Mouse (Mus musculus): ENCODE data around the gene Necab3. TPM values are rescaled to one million over a fixed set of nuclear protein-coding genes. Genes with fewer than 3 reads are reported as not detected.

Necab3 gene
- polyA plus RNA-seq, 1 experiment from 2014 or later: 1.4 TPM

DNA sequence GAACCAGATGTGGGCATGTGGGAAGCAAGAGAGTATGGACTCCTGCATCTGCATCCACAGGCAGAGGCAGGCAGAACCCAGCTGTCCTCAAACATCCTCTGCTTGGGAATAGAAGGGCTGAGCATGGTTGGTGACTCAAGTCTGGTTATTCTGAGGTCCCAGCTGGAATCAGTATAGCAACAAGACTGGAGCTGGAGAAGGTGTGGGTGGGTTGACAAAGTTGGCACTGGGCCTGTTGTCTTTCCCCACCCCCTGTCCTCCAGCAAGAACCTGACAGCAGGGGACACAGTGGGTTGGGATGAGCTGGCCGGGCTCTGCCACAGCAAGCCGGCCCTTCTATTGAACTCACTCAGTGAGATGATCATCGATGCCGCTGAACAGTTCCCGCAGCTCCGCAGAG, 3.5 kb downstream of the Necab3 start:
- peaks cover 46% of the 10 kb centered on the region for H3K27me3 ChIP-seq (replicated peaks)

DNA sequence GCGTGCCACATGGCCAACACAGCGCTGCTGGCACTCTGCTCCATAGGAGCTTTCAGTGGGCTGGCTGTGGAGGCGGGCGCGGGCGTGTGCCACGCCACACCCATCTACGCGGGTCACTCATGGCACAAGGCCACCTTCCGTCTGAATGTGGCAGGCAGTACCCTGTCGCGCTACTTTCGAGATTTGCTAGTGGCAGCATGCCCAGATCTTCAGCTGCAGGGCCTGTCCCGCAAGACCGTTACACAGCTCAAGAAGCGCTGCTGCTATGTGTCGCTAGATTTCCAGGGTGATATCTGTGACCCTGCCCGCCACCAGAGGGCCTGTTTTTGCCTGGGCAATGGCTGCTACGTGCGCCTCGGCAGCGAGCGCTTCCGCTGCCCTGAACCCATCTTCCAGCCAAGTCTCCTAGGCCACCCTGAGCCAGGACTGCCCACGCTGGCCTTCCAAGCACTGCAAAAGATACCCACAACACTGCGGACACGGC, 6.2 kb downstream of the Necab3 start:
- Histone ChIP-seq H3K9ac (peak overlapping the region; percentile 66), H3K36me3 (no peaks in the 10 kb centered on the region), H3K4me2 (peak overlapping the region; percentile 69), H3K4me3 (peak overlapping the region; percentile 42), H3K9me3 (no peaks in the 10 kb centered on the region), H3K27me3 (replicated peaks) (peaks cover 53% of the 10 kb centered on the region), H3K27ac (replicated peaks) (no peak overlapping the region), H3K4me1 (peaks cover 43% of the 10 kb centered on the region)
- 17% methylated on average over 26 of the region's 27 CpGs for WGBS
- ATAC-seq (ENCODE audit: extremely low read depth, insufficient number of reproducible peaks, low FRiP score, low TSS enrichment): 0 out of 2 replicates have a peak, but pooled peaks have one; percentile 8

More for the DNA sequence above, 3.5 kb downstream of the Necab3 start:
- ATAC-seq (ENCODE audit: extremely low read depth, insufficient number of reproducible peaks, low FRiP score, low TSS enrichment): no peak
- WGBS: 74% methylated on average over 6 of the region's 6 CpGs
- Histone ChIP-seq H3K27ac (replicated peaks) (no peak overlapping the region), H3K9me3 (no peaks in the 10 kb centered on the region), H3K4me2 (no peak overlapping the region), H3K36me3 (no peaks in the 10 kb centered on the region), H3K9ac (no peak overlapping the region), H3K4me1 (peaks cover 53% of the 10 kb centered on the region), H3K4me3 (no peak overlapping the region)

- no peak overlapping the region for H3K27ac ChIP-seq (replicated peaks)
- H3K9me3 ChIP-seq: no peaks in the 10 kb centered on the region
- H3K4me3 ChIP-seq: peak overlapping the region; percentile 42
- peak overlapping the region; percentile 69 for H3K4me2 ChIP-seq
- WGBS: 22% methylated on average over 21 of the region's 21 CpGs
- H3K4me1 ChIP-seq: peaks cover 38% of the 10 kb centered on the region
- H3K27me3 ChIP-seq (replicated peaks): peaks cover 53% of the 10 kb centered on the region
- H3K9ac ChIP-seq: peak overlapping the region; percentile 66; the same call in 1 of the 2 replicates
- H3K36me3 ChIP-seq: no peaks in the 10 kb centered on the region
- ATAC-seq (ENCODE audit: extremely low read depth, insufficient number of reproducible peaks, low FRiP score, low TSS enrichment): no peak
Measured at GRCm38 (mm10) chr2:154551927-154552326, 6.8 kb downstream of the Necab3 start.

- peaks cover 36% of the 10 kb centered on the region for H3K4me1 ChIP-seq
- peak within 1 kb of the TSS; percentile 42 for H3K4me3 ChIP-seq
- H3K27me3 ChIP-seq (replicated peaks): peaks cover 53% of the 10 kb centered on the region
- no peaks in the 10 kb centered on the region for H3K36me3 ChIP-seq
- no peak within 1 kb of the TSS for H3K27ac ChIP-seq (replicated peaks)
- peak within 1 kb of the TSS; percentile 69 for H3K4me2 ChIP-seq
- no peaks in the 10 kb centered on the region for H3K9me3 ChIP-seq
- ATAC-seq (ENCODE audit: extremely low read depth, insufficient number of reproducible peaks, low FRiP score, low TSS enrichment): no peak
- H3K9ac ChIP-seq: peak within 1 kb of the TSS; percentile 66
- WGBS: 78% methylated on average over 4 of the region's 4 CpGs
Measured at GRCm38 (mm10) chr2:154551476-154551875, 7.2 kb downstream of the Necab3 start, which contains the start of gene Actl10. Gene Actl10 (plus strand): TSS chr2:154551776.

GRCm38 (mm10) chr2:154550937-154551336, 7.8 kb downstream of the Necab3 start:
- Histone ChIP-seq H3K4me1 (peaks cover 36% of the 10 kb centered on the region), H3K27ac (replicated peaks) (no peak overlapping the region), H3K9ac (no peak overlapping the region), H3K9me3 (no peaks in the 10 kb centered on the region), H3K4me3 (no peak overlapping the region), H3K36me3 (no peaks in the 10 kb centered on the region), H3K27me3 (replicated peaks) (peaks cover 53% of the 10 kb centered on the region), H3K4me2 (no peak overlapping the region)
- 52% methylated on average over 2 of the region's 2 CpGs for WGBS
- no peak for ATAC-seq (ENCODE audit: extremely low read depth, insufficient number of reproducible peaks, low FRiP score, low TSS enrichment)

- H3K27me3 ChIP-seq (replicated peaks): peaks cover 53% of the 10 kb centered on the region
- H3K4me1 ChIP-seq: peaks cover 29% of the 10 kb centered on the region
- peak overlapping the region; percentile 54 for H3K4me3 ChIP-seq
- peak overlapping the region; percentile 92 for H3K4me2 ChIP-seq
- ATAC-seq (ENCODE audit: extremely low read depth, insufficient number of reproducible peaks, low FRiP score, low TSS enrichment): no peak
- H3K9ac ChIP-seq: no peak overlapping the region
- no peak overlapping the region for H3K27ac ChIP-seq (replicated peaks)
- H3K9me3 ChIP-seq: no peaks in the 10 kb centered on the region
- no peaks in the 10 kb centered on the region for H3K36me3 ChIP-seq
- WGBS: 16% methylated on average over 20 of the region's 20 CpGs
Measured at GRCm38 (mm10) chr2:154549886-154550189, 8.9 kb downstream of the Necab3 start.

DNA sequence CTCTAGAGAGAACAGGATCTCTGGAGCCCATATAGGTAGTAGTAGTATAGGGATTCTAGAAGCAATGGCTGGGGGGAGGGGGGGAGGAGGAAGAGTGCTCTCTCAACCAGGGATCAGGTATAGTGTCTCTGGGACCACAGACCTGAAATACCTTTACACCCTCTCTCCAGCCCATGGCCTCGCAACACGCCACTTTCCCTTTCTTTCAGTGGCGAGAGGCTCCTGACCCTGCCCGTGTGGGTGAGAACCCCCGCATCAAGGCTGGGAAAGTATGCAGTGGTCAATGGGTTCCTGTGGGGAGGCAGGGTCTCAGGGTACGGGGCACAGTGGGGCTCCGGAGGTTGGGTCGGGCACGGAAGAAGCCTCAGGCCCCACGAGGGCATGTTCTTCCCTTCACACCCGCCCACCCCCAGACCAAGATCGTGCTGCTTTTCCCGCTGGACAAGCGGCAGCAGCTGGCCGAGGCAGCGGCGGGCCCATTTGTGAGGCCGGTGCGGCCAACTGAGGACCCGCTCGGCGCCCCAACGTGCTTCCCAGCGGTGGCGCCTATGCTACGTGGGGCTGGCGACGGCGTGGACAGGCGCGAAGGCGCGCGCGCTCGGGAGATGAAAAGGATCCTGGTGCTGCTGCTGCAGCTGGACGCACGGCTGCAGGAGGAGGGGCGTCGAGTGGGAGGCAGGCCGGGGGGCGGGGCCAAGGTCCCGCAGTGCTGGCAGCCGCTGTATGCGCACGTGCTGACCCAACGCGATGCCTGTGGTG, 9.4 kb downstream of the Necab3 start:
- no peaks in the 10 kb centered on the region for H3K36me3 ChIP-seq
- WGBS: 3% methylated on average over 48 of the region's 48 CpGs
- peaks cover 28% of the 10 kb centered on the region for H3K4me1 ChIP-seq
- peak overlapping the region; percentile 54 for H3K4me3 ChIP-seq
- H3K27me3 ChIP-seq (replicated peaks): peaks cover 51% of the 10 kb centered on the region
- no peak overlapping the region for H3K27ac ChIP-seq (replicated peaks)
- peak; percentile 32; the same call in 1 of the 2 replicates for ATAC-seq (ENCODE audit: extremely low read depth, insufficient number of reproducible peaks, low FRiP score, low TSS enrichment)
- peak overlapping the region; percentile 92 for H3K4me2 ChIP-seq
- no peaks in the 10 kb centered on the region for H3K9me3 ChIP-seq
- peak overlapping the region; percentile 74 for H3K9ac ChIP-seq

GRCm38 (mm10) chr2:154548688-154549087, 10.0 kb downstream of the Necab3 start:
- peaks cover 28% of the 10 kb centered on the region for H3K4me1 ChIP-seq
- WGBS: 47% methylated on average over 3 of the region's 3 CpGs
- peaks cover 47% of the 10 kb centered on the region for H3K27me3 ChIP-seq (replicated peaks)
- no peak overlapping the region for H3K27ac ChIP-seq (replicated peaks)
- no peak for ATAC-seq (ENCODE audit: extremely low read depth, insufficient number of reproducible peaks, low FRiP score, low TSS enrichment)
- no peaks in the 10 kb centered on the region for H3K36me3 ChIP-seq
- peak overlapping the region; percentile 92 for H3K4me2 ChIP-seq
- no peaks in the 10 kb centered on the region for H3K9me3 ChIP-seq
- no peak overlapping the region for H3K9ac ChIP-seq
- H3K4me3 ChIP-seq: no peak overlapping the region

GRCm38 (mm10) chr2:154546711-154547110, 12.0 kb downstream of the Necab3 start, which contains the start of gene 1700003F12Rik:
Gene 1700003F12Rik (plus strand): TSS chr2:154547085.
- Histone ChIP-seq H3K9ac (no peak within 1 kb of the TSS), H3K27me3 (replicated peaks) (peaks cover 29% of the 10 kb centered on the region), H3K4me2 (no peak within 1 kb of the TSS), H3K4me3 (no peak within 1 kb of the TSS), H3K4me1 (peaks cover 15% of the 10 kb centered on the region), H3K36me3 (peaks cover 2% of the 10 kb centered on the region), H3K27ac (replicated peaks) (no peak within 1 kb of the TSS), H3K9me3 (no peaks in the 10 kb centered on the region)
- WGBS: 85% methylated on average over 10 of the region's 10 CpGs
- ATAC-seq (ENCODE audit: extremely low read depth, insufficient number of reproducible peaks, low FRiP score, low TSS enrichment): no peak

GRCm38 (mm10) chr2:154543567-154544347, 14.9 kb downstream of the Necab3 start:
- Histone ChIP-seq H3K4me2 (no peak overlapping the region), H3K4me3 (no peak overlapping the region), H3K27me3 (replicated peaks) (0 out of 2 replicates have a peak, but pooled peaks cover 2% of the 10 kb centered on the region), H3K9ac (no peak overlapping the region), H3K27ac (replicated peaks) (no peak overlapping the region), H3K4me1 (peaks cover 8% of the 10 kb centered on the region), H3K36me3 (peaks cover 8% of the 10 kb centered on the region), H3K9me3 (no peaks in the 10 kb centered on the region)
- WGBS: 75% methylated on average over 9 of the region's 9 CpGs
- no peak for ATAC-seq (ENCODE audit: extremely low read depth, insufficient number of reproducible peaks, low FRiP score, low TSS enrichment)

- Histone ChIP-seq H3K9ac (no peak overlapping the region), H3K4me1 (peaks cover 16% of the 10 kb centered on the region), H3K36me3 (peaks cover 24% of the 10 kb centered on the region), H3K4me3 (no peak overlapping the region), H3K27me3 (replicated peaks) (no peaks in the 10 kb centered on the region), H3K4me2 (no peak overlapping the region), H3K27ac (replicated peaks) (no peak overlapping the region), H3K9me3 (no peaks in the 10 kb centered on the region)
- no peak for ATAC-seq (ENCODE audit: extremely low read depth, insufficient number of reproducible peaks, low FRiP score, low TSS enrichment)
- 76% methylated on average over 2 of the region's 2 CpGs for WGBS
Measured at GRCm38 (mm10) chr2:154541630-154542029, 17.1 kb downstream of the Necab3 start.
